In the genomic region with DNA sequence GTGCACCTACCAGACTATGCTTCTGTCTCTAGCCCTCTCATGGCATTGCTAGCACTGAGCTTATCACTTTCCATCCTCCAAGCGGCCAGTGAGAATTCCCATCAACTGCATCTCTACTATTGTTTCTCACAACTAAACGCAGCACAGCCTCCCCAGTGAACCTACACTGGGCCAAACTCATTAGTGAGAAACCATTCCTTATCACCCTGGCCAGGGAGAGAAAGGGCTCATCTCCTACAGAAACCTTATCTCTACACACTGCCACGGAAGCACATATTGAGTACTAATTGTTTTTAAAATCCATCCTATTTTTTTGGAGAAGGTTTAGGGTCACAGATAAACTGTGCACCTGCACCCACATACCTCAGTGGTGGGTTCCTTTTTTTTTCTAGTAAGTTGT, we compare ENCODE assay signal across 27 mouse cellular contexts.
DNase-seq lines count a peak whose midpoint lies in the region; ATAC-seq and TF ChIP-seq lines count a peak whose summit lies in the region.
"Had no signal": no experiment of that assay in that cellular context is flagged by ENCODE, and none has a peak within 500 bp of the region (broad histone marks: within the 10 kb centered on the region; RNA-seq: fewer than 3 reads in every experiment).

No protein-coding gene starts in this region.

- no peak for TF ChIP-seq POLR2A in MEL (IDR thresholded peaks at IDR 0.05; ENCODE audit: control insufficient read depth in 1 of 2, insufficient read depth in 1 of 2, low read depth in 1 of 2, low read length in 2 of 2, poor library complexity in 1 of 2)

- TF ChIP-seq EP300 in MEL (IDR thresholded peaks at IDR 0.05; ENCODE audit: low read depth in 1 of 2, low read length in 2 of 2): 0 out of 4 replicates have a peak, but pooled peaks of 1 of the 2 experiments have one; percentile 7

- no peaks in the 10 kb centered on the region for H3K9me3 ChIP-seq in liver, embryonic 13.5 days (replicated peaks)
- no peaks in the 10 kb centered on the region for H3K9me3 ChIP-seq in MEL (replicated peaks; ENCODE audit: insufficient read depth, low read length)
- no peaks in the 10 kb centered on the region for H3K9me3 ChIP-seq in limb, embryonic 10.5 days (replicated peaks)
- H3K9me3 ChIP-seq: embryonic facial prominence, embryonic 12.5 days; embryonic facial prominence, embryonic 15.5 days; forebrain, embryonic 15.5 days; heart, embryonic 12.5 days; heart, embryonic 15.5 days; hindbrain, embryonic 10.5 days; hindbrain, embryonic 13.5 days had no signal

- no peak for TF ChIP-seq CTCF in MEL (IDR thresholded peaks at IDR 0.05 in 2 of 3, conservative IDR thresholded peaks at IDR 0.05 in 1 of 3; ENCODE audit: control insufficient read depth in 1 of 3, insufficient read depth in 1 of 3, low read depth in 2 of 3, low read length in 3 of 3, poor library complexity in 1 of 3, severe bottlenecking in 1 of 3)

- peaks cover 14% of the 10 kb centered on the region for H3K4me1 ChIP-seq in liver, embryonic 13.5 days (replicated peaks)
- H3K4me1 ChIP-seq in MEL (ENCODE audit: control insufficient read depth in 1 of 2, insufficient read depth in 2 of 2, low read length in 2 of 2): no peaks in the 10 kb centered on the region; a peak in 1 of 4 replicates
- peaks cover 5% of the 10 kb centered on the region; the same call in 1 of the 2 replicates for H3K4me1 ChIP-seq in limb, embryonic 10.5 days
- H3K4me1 ChIP-seq: forebrain, embryonic 15.5 days; heart, embryonic 15.5 days; hindbrain, embryonic 10.5 days; hindbrain, embryonic 13.5 days had no signal

- H3K27me3 ChIP-seq in liver, embryonic 13.5 days: no peaks in the 10 kb centered on the region
- H3K27me3 ChIP-seq in MEL (ENCODE audit: control insufficient read depth in 1 of 2, insufficient read depth in 2 of 2, low read length in 2 of 2): no peaks in the 10 kb centered on the region
- H3K27me3 ChIP-seq in limb, embryonic 10.5 days (ENCODE audit: low read depth, poor library complexity, severe bottlenecking): no peaks in the 10 kb centered on the region
- H3K27me3 ChIP-seq: CH12.LX; embryonic facial prominence, embryonic 12.5 days; embryonic facial prominence, embryonic 15.5 days; forebrain, embryonic 15.5 days; heart, embryonic 12.5 days; heart, embryonic 15.5 days; hindbrain, embryonic 13.5 days had no signal

- H3K9ac ChIP-seq in liver, embryonic 13.5 days: no peak overlapping the region
- no peak overlapping the region for H3K9ac ChIP-seq in MEL (ENCODE audit: control insufficient read depth, low read depth, low read length, poor library complexity, severe bottlenecking)
- H3K9ac ChIP-seq: embryonic facial prominence, embryonic 12.5 days; embryonic facial prominence, embryonic 15.5 days; forebrain, embryonic 15.5 days; heart, embryonic 12.5 days; heart, embryonic 15.5 days; hindbrain, embryonic 13.5 days had no signal

- DNase-seq in liver, embryonic 13.5 days: peak; percentile 8
- DNase-seq in liver (no peak), MEL (ENCODE audit: low read depth, low spot score) (no peak)
- no peak for DNase-seq in limb, embryonic 10.5 days (ENCODE audit: low spot score)
- no peak for DNase-seq in retina, embryonic 14.5 days (ENCODE audit: low spot score)
- DNase-seq: adrenal gland, adult 8-10 months; adrenal gland, postnatal 25 days; B cell, adult 2 months; cerebellum, adult 11 months; cerebellum, adult 2 months; cerebellum, adult 9-11 months; cerebellum, postnatal 25 days; gastrocnemius, postnatal 25 days; heart, adult 18-20 months; heart, postnatal 10 days; heart, postnatal 36 days had no signal

- no peak overlapping the region for H3K4me3 ChIP-seq in liver, embryonic 13.5 days (replicated peaks)
- no peak overlapping the region for H3K4me3 ChIP-seq in MEL (ENCODE audit: control insufficient read depth in 1 of 2, insufficient read depth in 1 of 2, low read depth in 2 of 2, low read length in 2 of 2)
- no peak overlapping the region for H3K4me3 ChIP-seq in limb, embryonic 10.5 days
- H3K4me3 ChIP-seq: embryonic facial prominence, embryonic 12.5 days; embryonic facial prominence, embryonic 15.5 days; forebrain, embryonic 15.5 days; heart, embryonic 12.5 days; heart, embryonic 15.5 days; hindbrain, embryonic 10.5 days; hindbrain, embryonic 13.5 days had no signal

- no peaks in the 10 kb centered on the region for H3K36me3 ChIP-seq in liver, embryonic 13.5 days
- H3K36me3 ChIP-seq in MEL (ENCODE audit: control insufficient read depth in 1 of 2, insufficient read depth in 2 of 2, low read length in 2 of 2): no peaks in the 10 kb centered on the region
- H3K36me3 ChIP-seq in limb, embryonic 10.5 days: no peaks in the 10 kb centered on the region
- H3K36me3 ChIP-seq: embryonic facial prominence, embryonic 12.5 days; embryonic facial prominence, embryonic 15.5 days; forebrain, embryonic 15.5 days; heart, embryonic 15.5 days; hindbrain, embryonic 13.5 days had no signal

- TF ChIP-seq RAD21 in MEL (IDR thresholded peaks at IDR 0.05; ENCODE audit: low read depth, low read length): no peak

- H3K27ac ChIP-seq in liver, embryonic 13.5 days: no peak overlapping the region
- H3K27ac ChIP-seq in MEL (ENCODE audit: control insufficient read depth, low read depth, low read length): no peak overlapping the region
- H3K27ac ChIP-seq in limb, embryonic 10.5 days: no peak overlapping the region
- H3K27ac ChIP-seq: embryonic facial prominence, embryonic 12.5 days; embryonic facial prominence, embryonic 15.5 days; forebrain, embryonic 15.5 days; heart, embryonic 15.5 days; hindbrain, embryonic 10.5 days; hindbrain, embryonic 13.5 days had no signal

- WGBS in liver, embryonic 13.5 days (ENCODE audit: insufficient replicate concordance): 25% methylated on average over 3 of the region's 3 CpGs
- WGBS in limb, embryonic 10.5 days: 92% methylated on average over 3 of the region's 3 CpGs

- ATAC-seq in liver, embryonic 13.5 days (ENCODE audit: low read depth): peak; percentile 65; the same call in 1 of the 2 replicates
- peak; percentile 58 for ATAC-seq in megakaryocyte progenitor cell, adult 5-6 weeks (replicated peaks; ENCODE audit: poor library complexity)
- ATAC-seq: activated CD4-positive, CD25-positive, alpha-beta regulatory T cell, adult 4 months; forebrain, embryonic 15.5 days; hindbrain, embryonic 16.5 days had no signal

- no peak overlapping the region for H3K4me2 ChIP-seq in liver, embryonic 13.5 days
- H3K4me2 ChIP-seq: embryonic facial prominence, embryonic 12.5 days; embryonic facial prominence, embryonic 15.5 days; forebrain, embryonic 15.5 days; heart, embryonic 12.5 days; heart, embryonic 15.5 days; hindbrain, embryonic 13.5 days had no signal

- H3K79me2 ChIP-seq in MEL (ENCODE audit: control insufficient read depth, insufficient read depth, low read length, poor library complexity): no peaks in the 10 kb centered on the region

TF ChIP-seq in MEL, 35 proteins besides CTCF, POLR2A, EP300 and RAD21:
- TF ChIP-seq NRF1 (IDR thresholded peaks at IDR 0.05; ENCODE audit: insufficient read depth, low read depth, low read length, poor library complexity, severe bottlenecking): no peak
- peak; percentile 20; the same call in 1 of the 2 replicates for TF ChIP-seq ZNF384 (IDR thresholded peaks at IDR 0.05; ENCODE audit: low read depth, low read length)
- peak; percentile 22; the same call in 1 of the 2 replicates for TF ChIP-seq GATA1 (IDR thresholded peaks at IDR 0.05; ENCODE audit: low read depth, low read length)
